Mouse (Mus musculus) layer of hippocampus, adult 9-10 months (tissue): ENCODE measurements around the gene Epas1.

Experiments
- DNase-seq: peaks from one replicate; pipeline ENCODE4 v3.0.0; 2022; ENCODE audit warnings: low spot score

The Epas1 gene

GRCm38 (mm10) chr17:86755581-86756195 is 2.2 kb downstream of the Epas1 start:
- DNase-seq = no peak

GRCm38 (mm10) chr17:86757621-86758020 is 4.1 kb downstream of the Epas1 start:
- no peak for DNase-seq

- DNase-seq = no peak
Observed at GRCm38 (mm10) chr17:86761859-86762258, 8.4 kb downstream of the Epas1 start.

- DNase-seq = no peak
Observed at GRCm38 (mm10) chr17:86762479-86763242, 9.2 kb downstream of the Epas1 start.

GRCm38 (mm10) chr17:86765762-86766404 is 12.4 kb downstream of the Epas1 start:
- DNase-seq = no peak

- DNase-seq = no peak
Observed at GRCm38 (mm10) chr17:86766412-86766811, 12.9 kb downstream of the Epas1 start.

GRCm38 (mm10) chr17:86768596-86768995 is 15.1 kb downstream of the Epas1 start:
- DNase-seq = no peak

GRCm38 (mm10) chr17:86769330-86770211 is 16.1 kb downstream of the Epas1 start:
- no peak for DNase-seq

GRCm38 (mm10) chr17:86770848-86771247 is 17.3 kb downstream of the Epas1 start:
- DNase-seq = no peak

GRCm38 (mm10) chr17:86772035-86772434 is 18.5 kb downstream of the Epas1 start:
- DNase-seq = no peak

GRCm38 (mm10) chr17:86772929-86773588 is 19.6 kb downstream of the Epas1 start:
- no peak for DNase-seq

- DNase-seq = no peak
Observed at GRCm38 (mm10) chr17:86776538-86776937, 23.0 kb downstream of the Epas1 start.

GRCm38 (mm10) chr17:86778147-86778546 is 24.6 kb downstream of the Epas1 start:
- no peak for DNase-seq

GRCm38 (mm10) chr17:86779191-86780130 is 26.0 kb downstream of the Epas1 start:
- no peak for DNase-seq

GRCm38 (mm10) chr17:86780708-86781318 is 27.3 kb downstream of the Epas1 start:
- no peak for DNase-seq

- no peak for DNase-seq
Observed at GRCm38 (mm10) chr17:86781755-86782400, 28.4 kb downstream of the Epas1 start.

- no peak for DNase-seq
Observed at GRCm38 (mm10) chr17:86784405-86784977, 31.0 kb downstream of the Epas1 start.

GRCm38 (mm10) chr17:86785612-86786011 is 32.1 kb downstream of the Epas1 start:
- DNase-seq = no peak

- no peak for DNase-seq
Observed at GRCm38 (mm10) chr17:86786496-86786895, 33.0 kb downstream of the Epas1 start.
